Mouse (Mus musculus) heart, adult 8-10 months (tissue): ENCODE measurements at regions not wholly inside any gene's neighbourhood (a gene's known extent, or its start where the extent isn't known, plus 50 kb on each side); places are given as distances from the start of the nearest gene placed in this dataset.

Experiments used
- DNase-seq: peaks from one replicate; pipeline ENCODE4 v3.0.0; 2022; ENCODE audit warnings: low spot score

GRCm38 (mm10) chr3:121104571-121105407 lies 66.7 kb downstream of the Rwdd3 start:
- peak; percentile 30 for DNase-seq

DNA sequence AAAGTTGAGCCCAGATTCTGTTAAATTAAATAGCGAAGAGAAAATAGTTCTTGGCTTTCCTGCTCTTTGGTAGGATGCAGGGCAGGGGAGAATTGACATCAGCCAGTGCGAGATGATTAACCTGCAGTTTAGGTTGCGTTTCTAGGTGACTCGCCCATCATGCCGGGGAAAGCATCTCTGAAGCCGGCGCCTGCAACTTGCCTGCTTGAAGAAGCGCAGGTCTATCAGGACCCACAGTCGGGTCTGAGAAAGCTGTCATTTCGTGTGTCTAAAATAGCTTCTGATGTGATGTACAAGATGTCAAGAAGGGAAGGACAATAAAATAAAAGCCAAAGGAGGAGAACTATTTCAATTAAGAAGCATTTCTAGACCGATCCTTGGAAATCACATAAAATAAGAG lies 68.6 kb downstream of the Rwdd3 start:
- no peak for DNase-seq

GRCm38 (mm10) chr3:121102120-121102519 lies 69.4 kb downstream of the Rwdd3 start:
- no peak for DNase-seq

DNA sequence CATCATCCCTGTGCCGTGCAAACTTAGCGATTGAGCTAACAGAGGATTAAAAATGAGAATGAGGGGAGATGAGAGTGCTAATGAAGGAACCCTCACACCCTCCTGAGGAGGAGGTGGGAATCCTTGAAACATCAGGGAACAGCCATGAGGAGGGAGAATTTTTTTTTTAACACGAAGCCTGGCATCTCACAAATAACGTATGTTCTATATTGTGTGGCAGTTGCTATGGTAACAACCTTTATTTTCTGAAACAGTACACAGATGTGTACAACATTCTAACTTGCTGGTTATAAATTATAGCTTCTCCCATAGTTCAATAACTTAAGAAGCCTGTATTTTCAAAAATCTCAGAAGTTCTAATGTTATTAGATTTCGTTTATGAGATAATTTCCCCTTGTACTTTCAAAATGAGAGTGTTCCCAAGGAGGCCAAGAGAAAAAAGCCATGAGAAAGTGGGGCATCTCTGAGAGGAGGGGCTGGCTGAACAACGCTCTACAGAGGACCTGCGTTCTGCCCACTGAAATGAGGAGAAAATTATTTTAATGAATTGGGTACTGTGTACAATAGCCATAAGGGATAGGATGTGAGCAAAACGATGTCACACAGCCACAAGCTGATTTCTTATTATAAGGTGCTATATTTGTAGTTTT lies 71.2 kb downstream of the Rwdd3 start:
- DNase-seq, result no peak

DNA sequence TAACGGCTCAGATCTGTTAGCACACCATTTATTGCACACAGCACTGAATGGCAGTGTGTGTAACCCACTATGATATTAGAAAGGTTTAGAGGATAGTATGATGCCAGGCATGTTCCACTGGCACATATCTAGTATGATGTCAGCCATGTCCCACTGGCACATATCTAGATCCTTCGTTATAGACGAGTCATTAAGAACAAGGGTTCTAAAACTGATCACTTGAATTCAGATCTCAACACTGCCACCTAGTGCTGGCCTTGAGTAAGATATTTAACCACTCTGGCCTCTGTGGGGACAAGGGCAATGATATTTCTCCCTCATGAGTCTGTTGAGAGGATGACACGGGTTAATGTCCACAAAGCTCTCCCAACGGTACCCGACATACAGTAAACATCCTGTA lies 78.0 kb downstream of the Rwdd3 start:
- no peak for DNase-seq

GRCm38 (mm10) chr3:121088724-121089123 lies 82.8 kb downstream of the Rwdd3 start:
- no peak for DNase-seq

- no peak for DNase-seq
Measured at GRCm38 (mm10) chr3:121068676-121069075, 102.8 kb downstream of the Rwdd3 start.

- DNase-seq, result no peak
Measured at GRCm38 (mm10) chr3:121035904-121036549, 135.5 kb downstream of the Rwdd3 start.

GRCm38 (mm10) chr3:121025546-121026157 lies 145.8 kb downstream of the Rwdd3 start:
- no peak for DNase-seq

DNA sequence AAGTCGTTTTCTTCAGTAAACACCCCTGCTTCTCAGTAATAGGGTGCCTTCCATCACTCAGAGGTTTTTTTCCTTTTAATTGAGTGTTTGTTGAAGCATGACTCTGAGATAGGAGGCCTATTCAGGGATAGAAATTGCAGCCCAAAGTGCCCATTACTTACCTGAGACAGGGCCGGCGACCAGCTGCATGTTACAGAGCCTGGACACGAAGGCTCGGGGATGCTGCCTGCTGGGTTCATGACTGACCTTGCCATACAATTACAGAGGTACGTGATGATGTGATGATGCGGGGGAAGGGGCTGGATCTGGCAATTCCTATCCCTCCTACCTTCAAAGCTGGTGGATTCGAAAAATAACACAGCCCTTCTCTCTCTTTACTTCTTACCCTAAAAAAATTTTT lies 146.7 kb downstream of the Rwdd3 start:
- no peak for DNase-seq

GRCm38 (mm10) chr3:121021126-121021848 lies 150.2 kb downstream of the Rwdd3 start:
- no peak for DNase-seq

- DNase-seq, result no peak
Measured at GRCm38 (mm10) chr3:121009223-121009622, 162.3 kb downstream of the Rwdd3 start.

DNA sequence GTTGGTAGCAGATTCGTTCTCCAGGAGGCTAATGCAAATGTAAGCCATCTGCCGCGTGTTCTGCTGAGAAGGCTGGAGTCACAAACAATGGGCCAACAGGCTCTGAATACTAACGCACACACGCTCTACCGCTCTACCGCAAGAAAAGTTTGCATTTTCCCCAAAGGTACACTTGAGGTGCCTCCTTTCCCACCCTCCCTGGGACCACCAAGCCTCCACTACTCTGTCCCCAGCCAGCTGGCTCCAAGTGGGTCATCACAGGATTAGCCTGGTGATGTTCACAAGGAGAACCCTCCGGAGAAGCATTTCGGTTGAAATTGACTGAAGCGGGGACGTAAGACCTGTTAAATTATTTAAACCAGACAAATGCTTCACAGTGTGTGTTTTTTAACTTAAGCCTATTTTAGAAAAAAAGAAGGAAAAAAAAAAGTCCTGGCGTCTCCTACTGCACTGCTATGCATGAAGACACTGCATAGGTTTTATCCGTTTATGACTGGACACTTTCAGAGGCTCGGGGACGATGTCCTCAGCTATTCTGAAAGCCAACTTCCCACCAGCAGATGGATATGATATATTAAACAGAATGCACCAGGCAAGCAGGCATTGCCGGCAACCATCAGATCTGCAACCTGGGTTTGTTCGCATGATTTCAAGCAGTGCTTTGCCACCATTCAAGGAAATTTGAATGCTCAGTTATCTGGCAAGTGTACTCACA lies 187.8 kb downstream of the Rwdd3 start:
- DNase-seq, result no peak

GRCm38 (mm10) chr3:120982795-120983555 lies 188.5 kb downstream of the Rwdd3 start:
- no peak for DNase-seq

DNA sequence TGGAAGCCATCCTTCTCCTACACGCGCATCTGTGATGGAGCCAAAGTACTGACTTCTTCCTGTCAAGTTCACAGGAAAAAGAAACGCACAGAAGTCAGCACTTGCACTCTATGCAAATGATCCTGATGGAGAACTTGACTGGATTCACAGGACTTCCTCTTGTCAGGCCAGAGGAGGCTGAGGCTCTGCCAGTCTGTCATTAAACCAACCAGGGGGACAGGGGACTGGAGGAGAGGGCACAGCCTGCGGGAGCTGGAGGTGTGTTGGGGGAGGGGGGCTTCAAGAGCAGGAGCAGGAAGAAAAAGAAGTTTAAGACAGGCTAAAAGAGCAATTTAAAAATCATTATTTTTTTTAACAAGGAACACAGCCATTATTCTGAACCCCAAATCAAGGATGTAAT lies 189.3 kb downstream of the Rwdd3 start:
- DNase-seq, result no peak

DNA sequence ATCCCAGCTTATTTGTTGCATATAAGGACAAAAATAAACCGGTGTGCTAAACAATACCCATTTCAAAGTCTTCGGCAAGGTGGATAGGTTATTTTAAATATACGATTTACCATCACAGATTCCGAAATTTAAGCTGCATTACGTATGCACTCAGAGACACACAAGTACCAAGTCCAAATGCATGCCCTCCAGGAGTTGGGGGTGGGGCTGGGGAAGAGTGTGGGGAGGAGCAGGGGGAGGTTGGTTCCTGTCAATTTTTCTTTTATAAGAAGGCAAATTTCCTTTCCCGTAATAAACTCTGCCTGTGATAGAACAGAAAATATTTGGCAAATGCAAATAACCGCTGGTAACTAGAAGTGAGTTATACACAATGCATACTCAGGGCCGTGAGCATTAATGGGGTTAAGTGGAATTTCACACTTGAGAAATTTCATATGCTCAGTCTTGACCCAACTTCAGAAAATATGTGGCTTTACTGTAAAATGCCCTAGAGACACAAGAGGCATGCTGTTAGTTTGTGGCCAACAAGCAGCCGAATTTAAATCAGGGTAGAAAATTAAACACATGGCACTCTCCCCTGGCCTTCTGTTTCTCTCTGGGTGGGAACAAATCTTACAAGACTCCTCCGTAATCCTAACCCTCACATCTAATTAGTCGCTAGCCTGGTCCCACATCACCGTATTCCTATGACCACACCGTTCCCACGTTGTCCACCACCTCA lies 200.6 kb downstream of the Rwdd3 start:
- no peak for DNase-seq

- no peak for DNase-seq
Measured at GRCm38 (mm10) chr3:120946906-120947305, 224.6 kb downstream of the Rwdd3 start.

DNA sequence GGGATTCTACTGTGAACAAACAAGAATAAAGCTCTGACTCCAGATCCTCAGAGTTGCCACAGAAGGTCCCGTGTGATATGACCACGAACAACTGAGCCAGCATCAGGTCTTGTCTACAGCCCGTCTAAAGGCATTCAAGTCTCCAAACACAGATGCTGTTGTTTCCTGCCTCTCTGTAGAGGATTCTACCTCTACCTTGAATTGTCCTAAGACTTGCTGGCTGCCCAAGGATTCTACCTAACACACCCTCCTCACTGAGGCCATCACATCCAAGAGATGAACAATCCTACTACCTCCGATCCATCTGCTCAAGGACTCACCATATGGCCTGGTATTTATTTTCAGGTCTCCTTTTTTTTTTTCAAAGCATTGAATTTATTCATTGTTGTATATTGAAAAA lies 237.1 kb downstream of the Rwdd3 start:
- DNase-seq, result no peak

DNA sequence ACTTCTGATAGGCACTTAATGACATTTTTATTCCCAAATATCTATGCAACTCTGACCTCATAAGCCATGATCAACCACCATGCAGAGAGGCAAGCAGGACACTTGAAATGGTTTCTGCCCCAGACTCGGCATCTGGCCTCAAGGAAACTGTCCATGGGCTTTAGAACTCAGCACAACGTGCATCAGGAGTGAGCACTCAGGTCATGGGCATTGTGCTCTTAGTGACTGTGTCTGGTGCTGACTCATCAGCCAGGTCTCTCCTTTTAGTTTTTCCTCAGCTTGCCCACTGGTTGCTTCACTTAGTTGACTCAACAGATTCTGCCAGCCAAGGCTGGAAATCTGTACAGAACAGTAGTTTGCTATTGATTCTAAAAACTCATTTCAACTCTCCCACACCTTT lies 251.1 kb downstream of the Rwdd3 start:
- DNase-seq, result no peak

GRCm38 (mm10) chr3:120898931-120899330 lies 272.6 kb downstream of the Rwdd3 start:
- DNase-seq, result no peak
